Mouse (Mus musculus) mouse trophoblast stem cell (cell line): ENCODE measurements around the gene Oxsr1.

Experiments used
- in situ Hi-C, 2 experiments: fragments of 300-500 bp; cut with MseI, MboI; formaldehyde crosslinking; loops; 2 replicates in 1 of 2; 3 replicates in 1 of 2; pipeline ENCODE4 v1.15.1; 2025

Oxsr1 gene

GRCm38 (mm10) chr9:119338350-119338749 is 16.1 kb upstream of the Oxsr1 start:
- in situ Hi-C loops, result no loop called here

- in situ Hi-C loops, result no loop called here
Observed at GRCm38 (mm10) chr9:119337842-119338241, 15.6 kb upstream of the Oxsr1 start.

GRCm38 (mm10) chr9:119335571-119335970 is 13.3 kb upstream of the Oxsr1 start:
- in situ Hi-C loops, result no loop called here

- in situ Hi-C loops, result no loop called here
Observed at GRCm38 (mm10) chr9:119334834-119335233, 12.6 kb upstream of the Oxsr1 start.

GRCm38 (mm10) chr9:119334324-119334723 is 12.1 kb upstream of the Oxsr1 start:
- in situ Hi-C loops, result no loop called here

- in situ Hi-C loops, result no loop called here
Observed at GRCm38 (mm10) chr9:119330186-119330963, 8.1 kb upstream of the Oxsr1 start.

- in situ Hi-C loops, result no loop called here
Observed at GRCm38 (mm10) chr9:119328488-119328887, 6.3 kb upstream of the Oxsr1 start.

- in situ Hi-C loops, result no loop called here
Observed at GRCm38 (mm10) chr9:119324130-119324529, 1.9 kb upstream of the Oxsr1 start.

- in situ Hi-C loops, result no loop called here
Observed at GRCm38 (mm10) chr9:119323260-119323645, 1.0 kb upstream of the Oxsr1 start.

GRCm38 (mm10) chr9:119321392-119322229 is 616 bp downstream of the Oxsr1 start:
- in situ Hi-C loops, result no loop called here

- in situ Hi-C loops, result no loop called here
Observed at GRCm38 (mm10) chr9:119320946-119321345, 1.3 kb downstream of the Oxsr1 start.

- in situ Hi-C loops, result no loop called here
Observed at GRCm38 (mm10) chr9:119320446-119320845, 1.8 kb downstream of the Oxsr1 start.

- in situ Hi-C loops, result no loop called here
Observed at GRCm38 (mm10) chr9:119318891-119319290, 3.3 kb downstream of the Oxsr1 start.

- in situ Hi-C loops, result no loop called here
Observed at GRCm38 (mm10) chr9:119313096-119313495, 9.1 kb downstream of the Oxsr1 start.

GRCm38 (mm10) chr9:119309067-119309466 is 13.2 kb downstream of the Oxsr1 start:
- in situ Hi-C loops, result no loop called here

- in situ Hi-C loops, result no loop called here
Observed at GRCm38 (mm10) chr9:119305863-119306262, 16.4 kb downstream of the Oxsr1 start.

GRCm38 (mm10) chr9:119298563-119298962 is 23.7 kb downstream of the Oxsr1 start:
- in situ Hi-C loops, result no loop called here

GRCm38 (mm10) chr9:119297696-119298095 is 24.5 kb downstream of the Oxsr1 start:
- in situ Hi-C loops, result no loop called here

- in situ Hi-C loops, result no loop called here
Observed at GRCm38 (mm10) chr9:119290791-119291190, 31.4 kb downstream of the Oxsr1 start.

- in situ Hi-C loops, result no loop called here
Observed at GRCm38 (mm10) chr9:119280894-119281682, 41.1 kb downstream of the Oxsr1 start.

GRCm38 (mm10) chr9:119278031-119278430 is 44.2 kb downstream of the Oxsr1 start:
- in situ Hi-C loops, result no loop called here

GRCm38 (mm10) chr9:119276321-119276720 is 45.9 kb downstream of the Oxsr1 start:
- in situ Hi-C loops, result no loop called here
